Mouse (Mus musculus): ENCODE results near the gene Klhl8. TPM values are rescaled to one million over a fixed set of nuclear protein-coding genes. Genes with fewer than 3 reads are reported as not detected.

Gene Klhl8
- polyA plus RNA-seq (2015; fragmentation: Nextera tagmentation; extraction: Ambion mirVana), result 14.0 and 14.4 TPM in 2 replicates

GRCm38 (mm10) chr5:103910748-103911409, at the start of gene Klhl8:
Klhl8 (minus strand) TSS chr5:103911259.

Other genes with a start within 250 kb of the Klhl8 start
- gene Aff1, start 218.9 kb downstream of the Klhl8 start, polyA plus RNA-seq (2015; fragmentation: Nextera tagmentation; extraction: Ambion mirVana), result 6.2 and 7.2 TPM in 2 replicates
- gene Hsd17b13, start 66.2 kb upstream of the Klhl8 start, polyA plus RNA-seq (2015; fragmentation: Nextera tagmentation; extraction: Ambion mirVana), result 0.16 and 0.35 TPM in 2 replicates
- gene Hsd17b11, start 110.7 kb upstream of the Klhl8 start, polyA plus RNA-seq (2015; fragmentation: Nextera tagmentation; extraction: Ambion mirVana), result 3.4 and 4.6 TPM in 2 replicates
- gene Nudt9, start 135.0 kb upstream of the Klhl8 start, polyA plus RNA-seq (2015; fragmentation: Nextera tagmentation; extraction: Ambion mirVana), result 40.9 and 52.2 TPM in 2 replicates
- not detected in 2 replicates for gene Gm17660, start 166.3 kb upstream of the Klhl8 start, polyA plus RNA-seq (2015; fragmentation: Nextera tagmentation; extraction: Ambion mirVana)
- gene Sparcl1, start 202.5 kb upstream of the Klhl8 start, polyA plus RNA-seq (2015; fragmentation: Nextera tagmentation; extraction: Ambion mirVana), result 140 and 141 TPM in 2 replicates

Measured in skeletal muscle tissue, postnatal 0 days (tissue).